Mouse (Mus musculus): ENCODE data around the gene Lce3a. TPM values are rescaled to one million over a fixed set of nuclear protein-coding genes. Genes with fewer than 3 reads are reported as not detected.

Lce3a gene
- not detected in 2 replicates for polyA plus RNA-seq (2012; rRNA removed)

DNA sequence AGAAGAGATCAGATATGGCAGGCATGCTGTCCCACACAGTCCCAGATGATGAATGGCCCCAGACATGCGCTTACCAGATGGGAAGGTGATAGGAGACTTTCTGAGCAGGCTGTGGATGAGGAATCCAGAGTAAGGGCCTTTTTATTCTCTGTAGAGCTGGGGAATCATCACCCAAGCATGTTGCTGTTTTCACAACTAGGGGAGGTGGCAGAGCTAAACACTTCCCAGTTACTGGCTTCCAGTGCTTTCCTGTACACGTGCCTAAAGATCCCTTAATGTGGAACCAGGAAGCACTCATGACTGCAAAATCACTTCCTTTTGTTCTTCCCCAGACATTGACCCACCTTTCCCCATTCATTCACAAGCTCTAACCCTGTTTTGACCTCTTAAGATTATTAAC lies at the start of gene Lce3a:
Lce3a (minus strand) TSS at position 101 of the 400 bp plus-strand sequence.

DNA sequence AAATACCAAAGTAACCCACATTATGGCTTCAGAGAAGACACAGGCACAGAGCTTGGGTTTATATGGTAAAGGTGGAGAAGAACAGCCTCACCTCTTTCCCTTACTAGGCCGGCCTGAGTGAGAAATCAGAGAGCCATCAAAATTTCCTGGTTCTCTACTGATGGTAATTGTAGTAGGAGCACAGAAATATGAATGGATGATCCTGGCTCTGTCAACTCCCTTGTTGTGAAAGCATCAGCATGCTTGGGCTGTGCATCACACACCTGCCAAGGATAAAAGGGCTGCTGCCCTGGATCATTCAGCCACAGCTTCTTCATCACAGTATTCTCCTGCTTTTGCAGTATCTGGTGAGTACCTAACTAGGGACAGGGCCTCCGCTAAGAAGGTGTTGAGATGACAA lies 40.7 kb upstream of the Lce3a start, which contains the start of gene Lce3e:
Lce3e (plus strand) TSS at position 301 of the 400 bp plus-strand sequence.

DNA sequence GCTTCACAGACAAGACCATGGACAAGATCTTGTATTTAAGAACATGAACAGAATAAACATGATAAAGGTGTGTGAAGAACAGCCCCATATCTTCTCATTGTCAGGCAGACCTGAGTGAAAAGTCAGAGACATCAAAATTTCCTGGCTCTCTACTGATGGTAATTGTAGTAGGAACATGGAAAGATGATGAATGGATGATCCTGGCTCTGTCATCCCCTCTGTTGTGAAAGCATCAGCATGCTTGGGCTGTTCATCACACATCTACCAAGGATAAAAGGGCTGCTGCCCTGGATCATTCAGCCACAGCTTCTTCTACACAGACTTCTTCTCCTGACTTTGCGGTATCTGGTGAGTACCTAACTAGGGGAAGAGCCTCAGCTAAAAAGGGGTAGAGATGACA lies 31.1 kb upstream of the Lce3a start, which contains the start of gene Lce3d:
Lce3d (plus strand) TSS at position 301 of the 400 bp plus-strand sequence.

DNA sequence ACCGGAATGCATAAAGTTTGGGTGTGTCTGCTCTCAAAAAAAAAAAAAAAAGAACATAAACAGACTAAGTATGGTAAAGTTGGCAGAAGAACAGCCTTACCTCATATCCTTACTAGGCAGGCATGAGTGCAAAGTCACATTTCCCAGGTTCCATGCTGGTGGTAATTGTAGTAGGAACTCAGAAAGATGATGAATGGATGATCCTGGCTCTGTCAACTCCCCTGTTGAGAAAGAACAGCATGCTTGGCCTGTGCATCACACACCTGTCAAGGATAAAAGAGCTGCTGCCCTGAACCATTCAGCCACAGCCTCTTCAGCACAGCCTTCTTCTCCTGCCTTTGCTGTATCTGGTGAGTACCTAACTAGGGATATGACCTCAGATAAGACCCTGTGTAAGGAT lies 18.2 kb upstream of the Lce3a start, which contains the start of gene Lce3c:
Lce3c (plus strand) TSS at position 301 of the 400 bp plus-strand sequence.

DNA sequence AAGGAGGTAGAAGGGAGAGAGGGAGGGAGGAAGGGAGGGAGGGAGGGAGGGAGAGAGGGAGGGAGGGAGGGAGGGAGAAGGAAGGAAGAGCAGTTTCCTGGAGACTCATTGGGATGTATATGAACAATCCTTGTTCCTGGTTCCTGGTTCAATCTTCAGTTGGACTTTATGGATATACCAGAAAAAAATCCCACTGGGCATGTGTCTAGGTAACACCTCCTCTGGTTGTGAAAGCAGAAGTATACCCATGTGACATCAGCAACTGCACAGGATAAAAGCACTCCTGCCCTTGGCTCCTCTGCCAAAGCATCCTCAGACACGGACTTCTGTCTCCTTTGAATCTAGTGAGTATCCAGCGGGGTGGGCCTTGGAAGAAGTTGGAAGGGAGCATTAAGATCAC lies 6.6 kb upstream of the Lce3a start, which contains the start of gene Lce3b:
Lce3b (plus strand) TSS at position 301 of the 400 bp plus-strand sequence.

Other genes starting within 250 kb of the Lce3a start
- not detected in 2 replicates for gene Lce1c, start 247.0 kb downstream of the Lce3a start, polyA plus RNA-seq (2012; rRNA removed)
- gene Lce1d, start 239.0 kb downstream of the Lce3a start, polyA plus RNA-seq (2012; rRNA removed) = not detected in 2 replicates
- gene Lce1e, start 217.2 kb downstream of the Lce3a start, polyA plus RNA-seq (2012; rRNA removed) = not detected in 2 replicates
- gene Lce1f, start 205.9 kb downstream of the Lce3a start, polyA plus RNA-seq (2012; rRNA removed) = not detected in 2 replicates
- gene Gm38119, start 187.1 kb downstream of the Lce3a start, polyA plus RNA-seq (2012; rRNA removed) = not detected in 2 replicates
- gene Lce1g, start 173.9 kb downstream of the Lce3a start, polyA plus RNA-seq (2012; rRNA removed) = not detected in 2 replicates
- gene Lce1h, start 161.2 kb downstream of the Lce3a start, polyA plus RNA-seq (2012; rRNA removed) = not detected in 2 replicates
- not detected in 2 replicates for gene Lce1i, start 147.3 kb downstream of the Lce3a start, polyA plus RNA-seq (2012; rRNA removed)
- not detected in 2 replicates for gene Lce1j, start 135.7 kb downstream of the Lce3a start, polyA plus RNA-seq (2012; rRNA removed)
- not detected in 2 replicates for gene Lce1k, start 118.3 kb downstream of the Lce3a start, polyA plus RNA-seq (2012; rRNA removed)
- not detected in 2 replicates for gene Kprp, start 99.0 kb downstream of the Lce3a start, polyA plus RNA-seq (2012; rRNA removed)
- not detected in 2 replicates for gene Lce1l, start 74.9 kb downstream of the Lce3a start, polyA plus RNA-seq (2012; rRNA removed)
- gene 2310050C09Rik, start 56.0 kb downstream of the Lce3a start, polyA plus RNA-seq (2012; rRNA removed) = not detected in 2 replicates
- not detected in 2 replicates for gene Lce3b, start 6.7 kb upstream of the Lce3a start, polyA plus RNA-seq (2012; rRNA removed)
- not detected in 2 replicates for gene Lce3c, start 18.3 kb upstream of the Lce3a start, polyA plus RNA-seq (2012; rRNA removed)
- not detected in 2 replicates for gene Lce3d, start 31.2 kb upstream of the Lce3a start, polyA plus RNA-seq (2012; rRNA removed)
- gene Lce3e, start 40.8 kb upstream of the Lce3a start, polyA plus RNA-seq (2012; rRNA removed) = not detected in 2 replicates
- not detected in 2 replicates for gene Lce3f, start 66.0 kb upstream of the Lce3a start, polyA plus RNA-seq (2012; rRNA removed)
- not detected in 2 replicates for gene Crct1, start 89.5 kb upstream of the Lce3a start, polyA plus RNA-seq (2012; rRNA removed)
- gene Lce1m, start 92.8 kb upstream of the Lce3a start, polyA plus RNA-seq (2012; rRNA removed) = not detected in 2 replicates
- not detected in 2 replicates for gene Gm4858, start 142.6 kb upstream of the Lce3a start, polyA plus RNA-seq (2012; rRNA removed)
- gene Crnn, start 218.6 kb upstream of the Lce3a start, polyA plus RNA-seq (2012; rRNA removed) = not detected in 2 replicates

All from liver, embryonic 18 days (tissue).